Mouse (Mus musculus): ENCODE measurements at regions not wholly inside any gene's neighbourhood (a gene's known extent, or its start where the extent isn't known, plus 50 kb on each side); places are given as distances from the start of the nearest gene placed in this dataset.

- TF ChIP-seq EP300 (IDR thresholded peaks at IDR 0.05): no peak
- no peak for TF ChIP-seq CTCF (IDR thresholded peaks at IDR 0.05)
These were observed 245.5 kb upstream of the Fundc1 start for GRCm38 (mm10) chrX:17817651-17818050.
